Mouse (Mus musculus) megakaryocyte-erythroid progenitor cell, adult 5-6 weeks (primary cell): Measurements from ENCODE around the gene Trmt112. TPM values are rescaled to one million over a fixed set of nuclear protein-coding genes. Genes with fewer than 3 reads are reported as not detected.
A peak's percentile ranks its signal among the peaks of the same experiment; 100 is the strongest.

Experiments used
- ATAC-seq: replicated peaks from 2 replicates; pipeline ENCODE4 v1.8.0; 2016; ENCODE audit warnings: mild to moderate bottlenecking, inconsistent platforms; ENCODE audit not compliant: severe bottlenecking, poor library complexity, low FRiP score, low TSS enrichment
- total RNA-seq, 2 experiments: library from RNA; stranded (forward) in 1 of 2; stranded (reverse) in 1 of 2; fragments of 200-1000, 215-1000 nt in 1 of 2; fragments of >200 nt in 1 of 2; fragmentation: Nextera tagmentation in 1 of 2; gene quantifications; 2 replicates each; pipeline ENCODE4 v1.2.3; 2014 to 2017

The Trmt112 gene
- total RNA-seq, 2 experiments from 2014 or later = 221 to 364 TPM

DNA sequence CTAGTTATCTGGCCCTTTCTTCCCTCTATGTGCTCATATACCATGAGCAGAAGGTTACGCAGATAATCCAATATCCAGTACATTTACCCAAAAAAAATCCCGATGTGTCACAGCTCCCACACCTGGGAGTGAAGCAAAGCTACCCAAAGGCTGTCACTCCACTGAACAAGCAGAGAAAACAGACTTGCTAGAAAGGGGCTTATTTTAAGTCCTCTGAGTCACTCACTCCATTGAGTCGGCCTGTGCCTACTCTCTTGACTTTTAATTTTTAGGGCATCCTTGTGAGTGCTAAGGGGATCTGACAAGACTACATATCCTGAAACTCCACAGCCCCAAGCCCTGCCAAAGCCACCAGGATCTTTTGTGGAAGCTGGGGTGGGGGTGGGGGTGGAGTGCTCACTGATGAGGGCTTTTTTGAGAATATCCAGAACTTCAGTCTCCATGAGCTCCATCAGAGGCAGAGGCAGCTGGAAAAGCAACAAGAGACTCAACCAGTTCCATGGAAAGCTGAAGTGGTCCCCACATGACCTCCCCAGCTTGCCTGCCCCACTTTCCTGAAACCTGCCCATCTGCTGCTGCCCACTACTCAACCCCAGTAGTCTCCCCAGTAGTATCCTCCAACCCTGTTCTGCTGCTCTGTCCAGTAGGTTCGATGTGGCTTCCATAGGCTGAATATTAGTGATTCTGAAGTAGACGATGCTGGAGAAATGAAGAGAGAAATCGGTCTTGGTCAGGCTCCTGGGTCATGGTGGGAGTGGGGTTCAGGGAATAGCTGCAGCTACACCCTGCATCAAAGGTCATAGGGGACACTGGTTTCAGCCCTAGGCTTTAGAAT lies 13.6 kb downstream of the Trmt112 start:
- no peak for ATAC-seq

DNA sequence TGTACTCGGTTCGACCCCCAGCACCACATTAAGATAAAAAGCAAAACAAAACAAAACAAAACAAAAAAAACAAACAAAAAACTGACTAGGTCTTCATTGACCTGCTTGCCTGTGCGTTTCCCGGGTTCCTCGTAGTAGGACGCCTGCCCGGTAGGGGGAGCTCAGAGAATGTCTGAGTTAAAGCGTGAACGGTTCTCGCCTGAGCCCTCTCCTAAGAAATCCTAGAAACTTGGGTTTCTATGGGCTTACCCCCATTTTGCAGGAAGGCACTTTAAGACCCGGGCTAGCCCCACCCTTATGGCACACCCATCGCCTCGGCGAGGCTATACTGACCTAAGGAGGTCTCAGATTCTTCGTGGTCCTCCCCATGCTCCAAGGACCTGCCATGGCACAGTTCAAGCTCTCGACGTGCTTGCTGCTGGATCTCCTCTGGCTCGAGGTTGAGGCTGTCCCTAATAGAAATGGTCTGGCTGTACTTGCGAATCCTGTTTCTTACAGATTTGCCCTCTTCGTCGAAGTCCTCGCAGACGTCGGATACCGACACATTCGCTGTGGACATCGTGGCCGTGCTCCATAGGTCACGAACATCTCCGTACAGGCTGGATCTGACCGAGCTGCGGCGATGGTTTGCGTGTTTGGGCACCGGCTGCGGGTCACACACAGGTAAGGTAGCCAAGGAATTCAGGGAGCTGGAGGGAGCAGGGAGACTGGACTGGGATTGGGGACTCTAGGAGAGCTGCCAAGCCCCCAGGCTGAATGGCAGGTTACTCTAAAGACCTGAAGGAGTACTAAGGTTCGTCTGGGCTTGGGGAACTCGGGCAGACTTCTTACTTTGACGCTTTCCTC lies 15.2 kb downstream of the Trmt112 start:
- no peak for ATAC-seq

DNA sequence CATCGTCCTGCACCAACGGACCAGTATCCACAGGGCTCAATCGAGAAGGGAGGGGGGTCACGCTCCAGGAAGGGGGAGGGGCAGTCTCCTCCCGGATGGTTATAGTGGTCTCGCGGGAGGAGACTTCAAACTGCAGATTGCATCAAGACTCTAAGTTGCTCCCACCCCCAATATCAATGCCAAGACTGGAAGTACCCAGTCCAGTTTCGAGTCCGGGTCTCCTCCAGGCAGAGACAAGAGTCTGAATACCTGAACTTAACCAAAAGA lies 15.7 kb downstream of the Trmt112 start, which contains the start of gene Catsperz:
Gene Catsperz, minus strand, starts transcription at position 74 of the 267 bp plus-strand sequence.
- no peak for ATAC-seq

DNA sequence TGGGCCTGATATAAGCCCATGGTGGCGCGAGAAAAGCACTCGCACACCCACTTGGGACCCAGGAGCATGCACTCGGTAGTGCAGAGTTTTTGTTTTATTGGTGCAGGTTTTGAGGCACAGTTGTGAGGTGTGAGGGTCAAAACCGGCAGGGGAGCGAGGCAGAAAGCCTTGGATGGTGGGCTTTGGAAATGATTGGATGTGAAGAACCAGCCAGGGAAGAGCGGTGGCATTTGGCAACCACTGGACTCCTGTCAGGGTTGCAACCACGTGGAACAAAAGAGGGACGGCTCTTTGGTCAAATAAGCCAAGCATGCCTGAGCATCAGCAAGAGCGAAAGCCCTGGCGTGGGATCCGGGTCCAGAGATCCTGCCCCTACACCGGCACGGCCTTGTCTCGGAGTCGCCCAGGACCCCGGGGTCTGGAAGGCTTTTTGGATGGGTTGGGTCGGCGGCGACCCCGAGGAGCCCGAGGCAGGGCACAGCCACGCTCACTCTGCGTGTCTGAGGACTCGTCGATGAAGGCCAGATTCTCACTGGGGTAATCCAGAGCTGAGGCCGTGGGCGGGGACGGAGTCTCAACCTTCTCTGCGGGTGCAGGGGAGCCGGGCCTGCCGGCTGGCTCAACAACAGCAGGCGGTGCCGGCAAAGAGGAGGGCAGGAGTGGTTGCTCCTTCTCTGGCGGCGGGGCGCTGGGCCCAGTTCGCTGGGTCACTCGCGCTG lies 16.3 kb downstream of the Trmt112 start:
- no peak for ATAC-seq

DNA sequence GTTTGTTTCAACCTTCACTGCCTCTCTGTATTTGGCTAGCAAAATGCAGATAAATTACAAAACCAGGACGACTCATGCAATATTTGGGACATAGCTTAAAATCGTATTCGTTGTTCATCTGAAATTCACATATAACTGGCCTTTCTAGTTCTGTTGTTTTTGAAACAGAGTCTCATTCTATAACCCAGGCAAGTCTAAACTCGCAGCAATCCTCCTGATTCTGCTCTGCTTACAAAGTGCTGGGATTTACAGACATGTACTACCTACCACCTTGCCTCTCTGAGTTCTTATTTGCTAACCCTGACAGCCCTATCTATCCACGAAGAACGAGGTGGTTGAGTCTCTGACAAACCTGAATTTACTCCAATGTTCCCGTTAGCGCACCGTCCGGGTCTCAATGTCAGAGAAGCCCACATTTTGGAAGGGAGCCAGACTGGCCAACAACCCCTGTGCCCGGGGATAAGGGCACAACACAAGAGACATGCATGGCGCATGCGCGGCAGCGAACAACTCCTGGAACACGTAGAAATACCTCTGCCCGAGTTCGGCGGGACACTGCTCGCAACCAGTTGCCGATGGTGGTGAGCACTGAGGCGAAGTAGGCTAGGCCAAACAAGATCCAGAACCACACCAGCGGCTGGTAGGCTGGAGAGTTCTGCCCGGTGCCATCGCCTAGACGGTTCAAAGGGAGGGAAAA lies 17.2 kb downstream of the Trmt112 start:
- no peak for ATAC-seq

DNA sequence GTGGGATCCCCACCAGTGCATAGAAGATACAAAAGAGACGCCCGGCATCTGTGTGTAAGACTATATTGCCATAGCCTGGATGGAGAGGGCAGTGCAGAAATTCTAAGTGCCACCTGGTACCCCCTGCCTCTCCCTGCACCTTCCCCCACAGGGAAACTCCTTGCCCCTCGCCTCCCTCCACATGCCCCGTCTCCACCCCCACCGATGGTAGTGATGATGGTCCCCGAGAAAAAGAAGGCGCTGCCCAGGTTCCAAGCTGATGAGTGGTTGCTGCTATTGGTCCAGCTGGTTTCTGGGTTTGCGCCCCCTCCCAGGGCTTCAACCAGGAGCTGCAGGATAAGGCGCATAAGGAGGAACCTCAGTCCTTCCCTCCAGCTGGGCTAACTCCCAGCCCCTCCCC lies 18.6 kb downstream of the Trmt112 start:
- no peak for ATAC-seq

DNA sequence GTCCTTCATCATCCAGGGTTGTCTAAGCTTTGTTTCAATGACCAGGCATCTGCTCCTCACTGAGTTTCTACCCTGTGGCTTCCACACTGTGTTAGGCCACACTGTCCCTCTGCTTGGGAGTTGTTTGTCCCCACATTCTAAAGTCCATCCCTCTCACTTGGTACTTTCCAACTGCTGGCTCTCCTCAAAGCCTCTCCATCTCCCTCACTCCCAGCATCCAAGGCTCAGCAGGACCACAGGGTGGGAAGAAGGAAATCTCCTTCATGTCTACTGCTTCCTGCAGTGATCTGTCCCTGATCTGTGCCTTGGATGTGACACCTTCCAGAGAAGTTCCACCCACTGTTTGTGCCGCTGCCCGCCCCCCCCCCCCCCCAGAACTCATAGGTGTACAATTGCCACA lies 21.5 kb downstream of the Trmt112 start:
- ATAC-seq = no peak

DNA sequence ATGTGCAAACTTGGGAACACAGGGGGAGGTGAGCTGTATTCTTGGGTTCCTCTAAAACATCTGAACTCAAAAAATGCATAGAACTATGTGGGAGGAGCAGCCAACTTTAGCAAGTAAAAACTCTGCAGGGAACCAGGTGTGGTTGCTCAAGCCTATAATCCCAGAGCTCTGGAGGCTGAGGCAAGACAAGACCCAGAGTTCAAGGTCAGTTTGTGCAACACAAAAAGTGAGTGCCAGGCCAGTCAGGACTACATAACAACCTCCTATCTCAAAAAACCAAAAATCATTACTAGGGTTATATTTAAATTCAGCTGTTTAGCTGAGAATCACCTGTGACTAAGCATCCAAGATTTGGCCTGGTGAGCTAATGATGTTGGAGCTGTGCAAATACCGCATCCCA lies 22.5 kb downstream of the Trmt112 start:
- ATAC-seq = no peak

DNA sequence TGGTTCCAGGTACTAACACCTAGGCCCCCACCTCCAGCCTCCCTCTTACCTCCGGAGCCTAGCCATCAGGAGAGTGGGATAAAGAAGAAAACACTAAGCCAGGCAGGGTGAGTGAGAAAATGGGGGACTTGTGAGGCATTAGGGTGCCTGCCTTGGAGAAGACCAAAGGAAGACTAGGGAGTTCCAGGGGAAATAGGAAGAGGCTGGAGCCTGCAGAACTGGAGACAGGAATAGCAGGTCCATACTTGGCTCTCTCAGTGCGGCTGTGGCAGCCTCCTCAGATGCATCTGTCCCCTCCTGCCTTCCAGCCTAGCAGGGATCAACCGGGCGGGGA lies 23.6 kb downstream of the Trmt112 start:
- no peak for ATAC-seq

DNA sequence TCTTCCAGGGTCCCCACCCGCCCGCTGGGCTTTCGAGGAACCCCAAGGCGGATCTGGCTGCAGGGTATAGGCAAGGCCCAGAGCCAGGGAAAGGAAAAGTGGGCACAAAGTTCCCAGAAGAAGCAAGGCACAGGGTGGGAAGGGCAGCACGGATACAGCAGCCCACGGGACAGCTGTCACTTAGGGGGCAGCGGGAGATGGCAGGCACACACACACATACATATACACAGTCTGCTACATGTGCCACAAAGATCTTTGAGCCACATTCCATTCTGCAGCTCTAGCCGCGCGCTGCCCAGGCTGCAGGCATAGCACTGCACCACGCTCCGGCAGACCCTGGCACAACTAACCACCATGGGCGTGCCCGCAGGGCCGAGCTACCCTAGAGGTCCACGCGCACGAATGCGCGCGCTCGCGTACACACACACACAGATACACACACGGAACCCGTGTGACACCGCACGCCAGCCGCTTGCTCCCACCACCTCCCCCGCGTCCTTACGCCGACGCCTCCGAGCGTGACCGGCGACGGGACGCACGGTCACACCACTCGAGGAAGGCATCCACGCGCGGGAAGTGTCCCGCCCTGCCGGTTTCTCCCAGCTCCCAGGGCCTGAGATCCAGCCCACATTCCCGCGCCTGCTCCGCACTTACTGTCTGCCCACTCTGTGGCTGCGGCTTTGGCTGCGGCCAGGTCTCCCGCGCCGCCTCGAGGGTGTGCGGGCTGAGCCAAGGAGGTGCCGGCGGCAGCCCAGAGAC lies 24.1 kb downstream of the Trmt112 start:
- ATAC-seq = peak; percentile 50

DNA sequence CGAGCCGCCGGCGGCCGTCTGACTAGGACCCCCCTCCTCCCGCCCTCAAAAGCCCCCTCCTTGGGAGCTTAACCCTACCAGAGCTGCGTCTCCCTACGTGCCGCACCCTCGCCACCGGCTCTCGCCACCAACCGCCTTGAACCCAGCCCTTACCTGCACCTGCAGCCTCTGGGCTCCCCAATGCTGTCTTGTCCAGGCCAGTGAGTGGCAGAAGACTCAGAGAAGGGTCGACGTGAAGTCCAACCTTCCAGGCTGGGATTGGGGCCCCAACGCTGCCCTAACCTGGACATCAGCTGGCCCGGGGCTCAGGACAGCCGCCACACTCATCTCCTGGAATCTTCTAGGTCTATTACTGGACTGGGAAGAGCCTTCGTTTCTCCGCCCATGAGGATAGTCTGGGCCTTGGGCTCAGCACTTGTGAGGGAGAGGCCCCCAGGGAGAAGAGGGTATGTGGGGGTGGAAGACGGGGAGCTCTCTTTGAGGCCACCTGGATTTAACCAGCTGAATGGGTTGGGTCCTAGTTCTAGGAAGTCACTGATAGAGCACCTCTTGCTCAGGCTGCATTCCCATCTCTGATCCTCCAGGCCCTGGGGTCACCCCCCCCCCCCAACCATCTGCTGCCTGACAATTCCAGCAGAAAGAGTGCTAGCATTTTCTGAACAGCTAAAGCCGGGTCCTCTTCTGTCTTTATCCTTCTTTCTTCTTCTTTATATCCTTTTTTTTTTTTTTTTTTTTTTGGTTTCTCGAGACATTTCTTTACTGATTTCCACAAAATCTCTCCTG lies 24.9 kb downstream of the Trmt112 start, which contains the start of gene Kcnk4:
Gene Kcnk4, minus strand, starts transcription at position 321 of the 783 bp plus-strand sequence.
- no peak for ATAC-seq

DNA sequence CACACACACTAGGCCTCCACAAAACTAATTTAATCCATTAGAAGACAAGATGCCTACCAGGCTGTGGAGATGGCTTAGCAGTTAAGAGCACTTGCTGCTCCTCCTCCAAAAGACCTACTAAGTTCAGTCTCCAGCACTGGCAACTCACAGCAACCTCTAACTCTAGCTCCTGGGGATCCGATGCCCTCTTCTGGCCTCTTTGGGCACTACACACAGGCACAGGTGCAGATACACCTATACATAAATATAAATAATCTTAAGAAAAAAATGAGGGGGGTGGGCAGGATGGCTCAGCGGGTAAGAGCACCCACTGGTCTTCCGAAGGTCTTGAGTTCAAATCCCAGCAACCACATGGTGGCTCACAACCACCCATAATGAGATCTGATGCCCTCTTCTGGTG lies 26.8 kb downstream of the Trmt112 start:
- no peak for ATAC-seq

DNA sequence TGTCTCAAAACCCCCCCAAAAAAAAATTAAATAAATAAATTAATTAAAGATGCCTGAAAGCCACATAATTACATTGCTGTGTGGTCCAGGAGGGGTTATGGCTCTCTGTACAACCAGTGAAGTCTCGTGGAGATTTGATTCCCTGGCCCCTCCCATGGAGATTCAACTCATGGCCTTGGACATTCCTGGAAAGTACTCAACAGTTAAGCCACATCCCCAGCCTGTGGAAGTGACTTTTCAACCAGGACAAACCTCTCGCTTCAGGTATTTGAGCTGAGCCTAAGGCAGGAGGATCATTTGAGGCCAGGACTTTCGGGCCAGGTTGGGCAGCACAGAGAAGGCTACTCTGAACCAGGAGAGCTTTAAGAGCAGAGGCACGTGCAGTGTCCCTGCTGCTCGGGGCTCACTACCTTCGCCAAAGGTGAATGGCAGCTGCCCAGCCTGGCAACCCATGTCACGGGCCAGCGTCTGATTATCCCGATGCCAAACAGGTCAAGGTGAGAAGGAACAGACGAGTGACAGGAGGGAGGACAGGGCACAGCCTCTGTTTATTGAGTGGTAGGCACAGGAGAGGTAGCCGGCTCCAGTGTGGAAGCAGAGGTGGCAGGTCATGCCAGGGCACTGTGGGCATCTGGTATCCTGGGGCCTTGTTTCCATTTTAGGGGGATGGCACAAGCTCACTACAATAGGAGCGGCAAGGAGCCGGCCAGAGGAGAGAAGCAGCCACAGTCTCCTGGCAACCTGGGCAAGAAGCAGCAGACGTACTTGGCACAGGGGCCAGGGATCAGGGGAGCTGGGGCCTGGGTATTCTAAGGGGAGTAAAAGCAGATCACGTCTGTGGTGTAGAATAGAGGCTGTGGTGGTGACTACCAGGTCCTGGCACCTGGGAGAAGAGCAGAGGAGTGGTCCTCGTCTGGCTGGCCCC lies 28.3 kb downstream of the Trmt112 start:
- ATAC-seq = no peak

DNA sequence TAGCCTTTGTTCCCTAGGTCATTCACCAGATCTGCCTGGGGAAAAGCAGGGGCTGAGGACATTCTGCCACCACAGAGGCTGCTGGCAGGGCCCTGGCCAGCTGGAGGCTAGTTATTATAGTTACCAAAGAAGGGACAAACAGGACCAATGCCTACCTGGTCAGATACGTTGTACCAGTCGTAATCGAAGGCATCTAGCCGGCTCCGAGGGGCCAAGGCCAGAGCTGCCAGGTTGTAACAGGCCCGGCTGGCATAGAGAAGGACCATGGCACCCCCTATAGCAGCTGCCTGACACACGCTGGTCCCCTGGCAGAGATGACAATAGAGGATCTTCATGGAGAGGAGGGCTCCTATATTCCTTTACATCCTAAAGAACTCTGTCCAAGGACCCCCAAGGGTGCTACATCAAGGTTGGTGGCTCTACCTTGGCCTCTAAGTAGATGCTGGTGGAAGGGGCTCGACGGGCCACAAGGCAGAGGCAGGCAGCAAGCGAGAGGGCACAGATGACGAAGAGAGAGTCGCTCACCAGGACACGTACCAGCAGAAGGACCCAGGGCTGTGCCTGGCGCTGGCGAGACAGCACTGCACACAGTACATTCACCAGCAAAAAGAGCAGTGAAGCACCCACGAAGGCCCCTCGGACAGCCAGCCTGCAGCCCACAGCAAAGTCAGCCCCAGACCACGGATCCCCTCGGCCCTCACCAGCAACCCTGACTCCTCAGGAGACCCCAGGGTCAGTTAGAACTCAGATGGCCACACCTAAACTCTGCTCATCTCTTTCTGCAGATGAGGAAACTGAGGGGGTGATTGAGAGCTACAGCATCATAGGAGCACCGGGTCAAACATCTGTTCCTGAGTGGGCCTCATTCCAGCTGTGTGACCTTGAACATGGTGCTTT lies 29.9 kb downstream of the Trmt112 start:
- ATAC-seq = no peak

DNA sequence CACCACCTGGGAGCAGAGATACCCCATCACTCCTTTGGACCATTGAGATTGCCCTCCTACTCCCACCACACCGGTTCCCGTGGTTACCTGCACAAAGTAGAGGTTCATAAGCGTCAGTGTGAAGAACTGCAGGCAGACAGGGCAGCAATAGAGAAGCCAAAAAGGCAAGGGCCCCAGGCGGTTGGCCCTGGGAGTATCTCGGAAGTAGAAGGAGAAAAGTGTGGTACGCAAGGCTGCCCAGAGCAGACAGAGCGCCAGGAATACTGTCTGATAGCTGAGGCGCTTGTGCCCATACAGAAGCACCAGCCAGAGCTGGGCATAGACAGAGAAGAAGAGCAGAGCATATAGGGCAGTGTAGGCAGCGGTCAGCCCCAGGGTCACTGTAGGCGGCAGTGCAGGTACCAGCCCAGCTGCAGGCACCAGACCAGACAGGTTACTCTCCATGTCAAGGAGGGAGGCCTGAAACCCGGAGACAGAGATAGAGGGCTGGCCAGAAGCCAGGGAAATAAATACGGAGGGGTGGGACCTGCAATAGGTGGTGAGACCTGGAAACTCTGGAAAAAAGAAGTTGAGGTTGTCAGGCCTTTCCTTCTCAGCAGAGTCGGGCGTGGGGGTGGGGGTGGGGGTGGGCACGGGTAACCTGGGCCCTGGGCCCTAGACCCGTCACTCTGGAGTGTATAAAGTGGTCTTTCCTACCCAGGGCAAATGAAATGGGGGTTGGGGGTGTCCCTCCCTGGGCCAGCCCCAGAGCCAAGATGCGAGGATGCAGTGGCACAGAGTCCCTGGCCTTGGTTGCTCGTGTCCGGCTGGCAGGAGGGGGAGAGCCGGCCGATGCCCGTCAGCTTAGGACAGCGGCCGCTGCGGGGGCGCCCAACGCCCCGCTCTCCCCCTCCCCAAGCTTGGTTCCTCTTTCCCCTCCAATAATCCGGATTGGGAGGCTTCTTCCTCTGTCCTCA lies 31.2 kb downstream of the Trmt112 start:
- no peak for ATAC-seq
